Mouse (Mus musculus) stomach, embryonic 14.5 days (tissue): ENCODE data around the gene Arhgef19. TPM values are rescaled to one million over a fixed set of nuclear protein-coding genes. Genes with fewer than 3 reads are reported as not detected.

Experiments
- ATAC-seq: fragments of 200-750 bp; cut with Nextera tagmentation; 2 replicates; pipeline ENCODE4 v1.8.0; 2017; ENCODE audit warnings: low read depth, moderate TSS enrichment; ENCODE audit not compliant: insufficient number of reproducible peaks, insufficient read depth, low FRiP score
- H3K27ac ChIP-seq: fragments of 300-500 bp; sonication (generic); 2 replicates; pipeline ENCODE4 v1.5.1; 2014; ENCODE audit warnings: mild to moderate bottlenecking, low read length, moderate library complexity, mixed read lengths
- H3K27me3 ChIP-seq: fragments of 300-500 bp; sonication (generic); 2 replicates; pipeline ENCODE4 v1.6.1; 2014; ENCODE audit warnings: low read length, control low read depth, mixed read lengths; ENCODE audit not compliant: control insufficient read depth, insufficient read depth
- H3K36me3 ChIP-seq: fragments of 300-500 bp; sonication (generic); 2 replicates; pipeline ENCODE4 v1.6.1; 2014; ENCODE audit warnings: mild to moderate bottlenecking, control low read depth, low read length, moderate library complexity, mixed read lengths; ENCODE audit not compliant: control insufficient read depth, insufficient read depth
- H3K4me1 ChIP-seq: fragments of 300-500 bp; sonication (generic); 2 replicates; pipeline ENCODE4 v1.6.1; 2014; ENCODE audit warnings: low read length, control low read depth, mixed read lengths; ENCODE audit not compliant: control insufficient read depth, insufficient read depth
- H3K4me2 ChIP-seq: fragments of 300-500 bp; sonication (generic); replicated peaks from 2 replicates; pipeline ENCODE4 v1.6.1; 2014; ENCODE audit warnings: low read depth, low read length, control low read depth
- H3K4me3 ChIP-seq: fragments of 300-500 bp; sonication (generic); 2 replicates; pipeline ENCODE4 v1.5.1; 2014; ENCODE audit warnings: low read depth, low read length, control low read depth
- H3K9ac ChIP-seq: fragments of 300-500 bp; sonication (generic); replicated peaks from 2 replicates; pipeline ENCODE4 v1.6.1; 2014; ENCODE audit warnings: low read depth, mild to moderate bottlenecking, control low read depth, low read length, moderate library complexity, mixed read lengths
- H3K9me3 ChIP-seq: fragments of 300-500 bp; sonication (generic); 2 replicates; pipeline ENCODE4 v1.6.1; 2016; ENCODE audit warnings: low read depth, low read length, control low read depth; ENCODE audit not compliant: control insufficient read depth
- WGBS: fragments of 180-500 bp; shearing (Covaris S2); extraction: QIAGEN DNeasy Blood & Tissue Kit; methylation state at CpG from one replicate; pipeline ENCODE4 v1.1.7; 2014; 5-methylcytosine and 5-hydroxymethylcytosine counted together
- polyA plus RNA-seq: library from polyadenylated mRNA; unstranded; fragments of >200 nt; fragmentation: Nextera tagmentation; extraction: Ambion mirVana; gene quantifications from 2 replicates; pipeline ENCODE4 v1.2.1, GENCODE M21; 2014

Gene Arhgef19
- polyA plus RNA-seq, 1 experiment from 2014 or later = 23.0 TPM

GRCm38 (mm10) chr4:141207081-141207480 is 32.2 kb upstream of the Arhgef19 start:
- Histone ChIP-seq H3K4me2 (no peak overlapping the region), H3K9ac (no peak overlapping the region), H3K36me3 (no peaks in the 10 kb centered on the region; the same call in 1 of the 2 replicates), H3K4me1 (no peaks in the 10 kb centered on the region), H3K27me3 (no peaks in the 10 kb centered on the region), H3K9me3 (no peaks in the 10 kb centered on the region), H3K27ac (no peak overlapping the region), H3K4me3 (no peak overlapping the region)
- ATAC-seq = no peak
- WGBS = 88% methylated on average over 5 of the region's 5 CpGs

- H3K4me2 ChIP-seq = peak overlapping the region; percentile 42
- no peaks in the 10 kb centered on the region for H3K27me3 ChIP-seq
- H3K9me3 ChIP-seq = no peaks in the 10 kb centered on the region
- WGBS = 64% methylated on average over 14 of the region's 14 CpGs
- H3K4me3 ChIP-seq = peak overlapping the region; percentile 17
- ATAC-seq = no peak
- H3K9ac ChIP-seq = no peak overlapping the region
- H3K27ac ChIP-seq = 0 out of 2 replicates have a peak overlapping the region, but pooled peaks have one; percentile 15
- no peaks in the 10 kb centered on the region for H3K36me3 ChIP-seq
- H3K4me1 ChIP-seq = 0 out of 2 replicates have a peak, but pooled peaks cover 5% of the 10 kb centered on the region
Measured at GRCm38 (mm10) chr4:141210524-141211219, 28.6 kb upstream of the Arhgef19 start.

DNA sequence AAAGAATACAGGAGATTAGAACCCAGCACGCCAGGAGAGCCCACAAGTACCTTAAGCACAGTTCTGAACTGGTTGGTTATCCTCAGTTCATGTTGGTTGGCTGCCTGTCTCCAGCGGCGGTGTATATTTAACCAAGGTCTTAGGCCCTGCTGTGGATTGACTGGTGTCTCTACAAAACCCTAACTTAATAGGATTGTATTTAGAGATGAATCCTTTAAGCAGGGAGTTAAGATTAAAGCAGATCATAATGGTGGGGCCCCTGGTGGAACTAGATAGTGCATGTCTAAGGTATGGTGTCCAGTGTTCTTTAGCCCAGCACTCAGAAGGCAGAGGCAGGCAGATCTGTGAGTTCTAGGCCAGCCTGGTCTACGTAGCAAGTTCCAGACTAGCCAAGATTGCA is 27.7 kb upstream of the Arhgef19 start:
- no peak for ATAC-seq
- H3K4me1 ChIP-seq = 0 out of 2 replicates have a peak, but pooled peaks cover 5% of the 10 kb centered on the region

GRCm38 (mm10) chr4:141212892-141213291 is 26.4 kb upstream of the Arhgef19 start:
- no peak overlapping the region; the same call in 1 of the 2 replicates for H3K4me2 ChIP-seq
- H3K27me3 ChIP-seq = no peaks in the 10 kb centered on the region
- H3K9me3 ChIP-seq = no peaks in the 10 kb centered on the region
- no peak overlapping the region for H3K9ac ChIP-seq
- H3K4me3 ChIP-seq = no peak overlapping the region
- no peaks in the 10 kb centered on the region for H3K36me3 ChIP-seq
- WGBS = 79% methylated on average over 9 of the region's 9 CpGs
- no peak overlapping the region for H3K27ac ChIP-seq
- peak; percentile 5; the same call in 1 of the 2 replicates for ATAC-seq
- 0 out of 2 replicates have a peak, but pooled peaks cover 5% of the 10 kb centered on the region for H3K4me1 ChIP-seq

More for the DNA sequence above, 27.7 kb upstream of the Arhgef19 start:
- Histone ChIP-seq H3K36me3 (no peaks in the 10 kb centered on the region), H3K4me2 (no peak overlapping the region), H3K9ac (no peak overlapping the region), H3K27me3 (no peaks in the 10 kb centered on the region), H3K9me3 (no peaks in the 10 kb centered on the region), H3K27ac (no peak overlapping the region), H3K4me3 (no peak overlapping the region)
- WGBS = 95% methylated on average over 4 of the region's 4 CpGs

GRCm38 (mm10) chr4:141213342-141213741 is 26.0 kb upstream of the Arhgef19 start:
- Histone ChIP-seq H3K27me3 (no peaks in the 10 kb centered on the region), H3K27ac (peak overlapping the region; percentile 18; the same call in 1 of the 2 replicates), H3K4me2 (peak overlapping the region; percentile 95), H3K36me3 (no peaks in the 10 kb centered on the region), H3K9ac (no peak overlapping the region), H3K4me1 (0 out of 2 replicates have a peak, but pooled peaks cover 5% of the 10 kb centered on the region), H3K9me3 (no peaks in the 10 kb centered on the region), H3K4me3 (peak overlapping the region; percentile 53)
- ATAC-seq = peak; percentile 26; the same call in 1 of the 2 replicates
- 40% methylated on average over 2 of the region's 2 CpGs for WGBS

DNA sequence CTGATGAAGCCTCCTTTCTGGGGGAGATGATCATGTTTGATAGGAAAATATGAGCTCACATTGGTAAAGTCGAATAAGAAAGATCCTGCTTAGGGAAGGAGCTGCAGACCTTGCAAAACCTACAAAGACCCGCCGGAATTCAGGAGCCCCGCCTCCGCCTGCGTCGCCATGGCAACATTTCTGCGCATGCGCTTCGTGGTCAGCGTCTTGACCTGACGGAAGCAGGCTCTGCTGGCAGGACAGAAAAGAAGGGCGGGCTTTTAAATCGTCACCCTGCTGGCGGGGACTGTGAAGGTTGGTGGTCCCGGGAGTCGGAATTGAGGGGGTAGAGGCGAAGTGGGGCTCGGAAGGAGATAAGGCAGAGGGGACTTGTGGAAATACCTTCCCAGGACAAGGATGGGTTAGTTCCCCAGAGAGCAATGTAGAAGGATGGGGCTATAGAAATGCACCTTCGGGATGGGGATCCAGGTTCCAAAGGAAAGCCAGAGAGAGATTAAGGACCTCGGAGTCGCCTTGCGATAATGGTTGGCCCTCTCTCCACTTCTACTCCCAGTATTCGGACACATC is 25.4 kb upstream of the Arhgef19 start, which contains the start of gene Rsg1:
Gene Rsg1, plus strand, starts transcription at position 187 of the 567 bp plus-strand sequence.
- Histone ChIP-seq H3K9ac (peak within 1 kb of the TSS; percentile 52), H3K4me3 (peak within 1 kb of the TSS; percentile 53), H3K27ac (peak within 1 kb of the TSS; percentile 18; the same call in 1 of the 2 replicates), H3K36me3 (no peaks in the 10 kb centered on the region), H3K4me2 (peak within 1 kb of the TSS; percentile 95), H3K9me3 (no peaks in the 10 kb centered on the region), H3K27me3 (no peaks in the 10 kb centered on the region), H3K4me1 (0 out of 2 replicates have a peak, but pooled peaks cover 5% of the 10 kb centered on the region)
- ATAC-seq = peak; percentile 83
- under 1% methylated on average over 24 of the region's 24 CpGs for WGBS

GRCm38 (mm10) chr4:141214337-141214851 is 24.9 kb upstream of the Arhgef19 start:
- ATAC-seq = peak; percentile 59; the same call in 1 of the 2 replicates
- Histone ChIP-seq H3K9ac (peak overlapping the region; percentile 52), H3K9me3 (no peaks in the 10 kb centered on the region), H3K27ac (no peak overlapping the region), H3K36me3 (0 out of 2 replicates have a peak, but pooled peaks cover under 1% of the 10 kb centered on the region), H3K27me3 (no peaks in the 10 kb centered on the region), H3K4me1 (0 out of 2 replicates have a peak, but pooled peaks cover 5% of the 10 kb centered on the region), H3K4me2 (peak overlapping the region; percentile 95), H3K4me3 (peak overlapping the region; percentile 53)
- under 1% methylated on average over 16 of the region's 16 CpGs for WGBS

DNA sequence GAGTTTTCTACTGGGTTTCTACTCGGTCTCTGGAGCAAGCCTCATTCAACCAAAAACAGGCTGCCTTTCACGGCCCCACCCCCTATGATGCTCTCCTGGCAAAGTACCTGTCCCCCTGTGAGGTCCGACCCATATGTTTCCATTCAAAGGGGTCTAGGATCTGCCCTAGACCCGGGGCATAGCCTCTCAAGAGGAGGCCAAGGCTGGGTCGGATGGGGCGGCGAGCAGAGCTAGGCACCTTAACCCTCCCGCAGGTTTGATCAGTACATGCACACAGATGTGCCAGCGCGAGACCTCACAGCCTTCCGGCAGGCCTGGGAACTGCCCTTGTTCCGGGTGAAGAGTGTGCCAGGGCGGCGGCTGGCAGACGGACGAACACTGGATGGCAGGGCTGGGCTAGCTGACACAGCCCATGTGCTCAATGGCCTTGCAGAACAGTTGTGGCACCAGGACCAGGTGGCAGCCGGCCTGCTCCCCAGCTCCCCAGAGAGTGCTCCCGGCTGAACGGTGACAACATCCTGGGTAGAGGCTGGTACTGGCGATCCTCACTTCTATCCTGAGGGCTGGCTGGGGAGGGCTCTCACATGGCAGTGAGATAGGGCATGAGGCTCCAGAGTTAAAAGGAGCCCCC is 19.6 kb upstream of the Arhgef19 start:
- Histone ChIP-seq H3K4me3 (no peak overlapping the region), H3K27ac (no peak overlapping the region), H3K9me3 (no peaks in the 10 kb centered on the region), H3K27me3 (no peaks in the 10 kb centered on the region), H3K4me2 (no peak overlapping the region), H3K9ac (no peak overlapping the region), H3K36me3 (peaks cover 6% of the 10 kb centered on the region; the same call in 1 of the 2 replicates), H3K4me1 (no peaks in the 10 kb centered on the region)
- ATAC-seq = no peak
- 89% methylated on average over 20 of the region's 20 CpGs for WGBS
